Mouse (Mus musculus) liver, embryonic 11.5 days (tissue): ENCODE results near the gene Brf1. TPM values are rescaled to one million over a fixed set of nuclear protein-coding genes. Genes with fewer than 3 reads are reported as not detected.

Experiments used
- ATAC-seq: fragments of 200-750 bp; cut with Nextera tagmentation; replicated peaks from 2 replicates; pipeline ENCODE4 v1.8.0; 2017; ENCODE audit warnings: moderate number of reproducible peaks, mild to moderate bottlenecking, moderate TSS enrichment, moderate library complexity; ENCODE audit not compliant: low FRiP score
- DNase-seq: peaks from one replicate; pipeline ENCODE4 v3.0.0-alpha.2; 2017; ENCODE audit warnings: low spot score
- H3K27ac ChIP-seq: fragments of 300-500 bp; sonication (generic); 2 replicates; pipeline ENCODE4 v1.5.1; 2014; ENCODE audit warnings: mild to moderate bottlenecking, low read depth, low read length, control low read depth
- H3K27me3 ChIP-seq: fragments of 300-500 bp; sonication (generic); replicated peaks from 2 replicates; pipeline ENCODE4 v1.6.1; 2014; ENCODE audit warnings: low read length, mixed read lengths; ENCODE audit not compliant: control insufficient read depth, insufficient read depth
- H3K36me3 ChIP-seq: fragments of 300-500 bp; sonication (generic); 2 replicates; pipeline ENCODE4 v1.6.1; 2014; ENCODE audit warnings: mild to moderate bottlenecking, low read length, moderate library complexity, mixed read lengths; ENCODE audit not compliant: control insufficient read depth, insufficient read depth
- H3K4me1 ChIP-seq: fragments of 300-500 bp; sonication (generic); replicated peaks from 2 replicates; pipeline ENCODE4 v1.6.1; 2014; ENCODE audit warnings: low read length, mixed read lengths; ENCODE audit not compliant: control insufficient read depth, insufficient read depth
- H3K4me2 ChIP-seq: fragments of 300-500 bp; sonication (generic); 2 replicates; pipeline ENCODE4 v1.6.1; 2014; ENCODE audit warnings: mild to moderate bottlenecking, control low read depth, moderate library complexity
- H3K4me3 ChIP-seq: fragments of 300-500 bp; sonication (generic); 2 replicates; pipeline ENCODE4 v1.5.1; 2014; ENCODE audit warnings: low read depth, low read length, control low read depth
- H3K9ac ChIP-seq: fragments of 300-500 bp; sonication (generic); 2 replicates; pipeline ENCODE4 v1.6.1; 2014; ENCODE audit warnings: low read depth, low read length, control low read depth
- H3K9me3 ChIP-seq: fragments of 300-500 bp; sonication (generic); 2 replicates; pipeline ENCODE4 v1.6.1; 2016; ENCODE audit warnings: low read length, inconsistent platforms, mixed read lengths; ENCODE audit not compliant: control insufficient read depth
- WGBS: fragments of 180-500 bp; shearing (Covaris S2); extraction: QIAGEN DNeasy Blood & Tissue Kit; methylation state at CpG from one replicate; pipeline ENCODE4 v1.1.7; 2014; 5-methylcytosine and 5-hydroxymethylcytosine counted together
- polyA plus RNA-seq: library from polyadenylated mRNA; unstranded; fragments of >200 nt; fragmentation: Nextera tagmentation; extraction: Ambion mirVana; gene quantifications from 2 replicates; pipeline ENCODE4 v1.2.1, GENCODE M21; 2014

The Brf1 gene
- polyA plus RNA-seq, 1 experiment from 2014 or later: 51.8 TPM

DNA sequence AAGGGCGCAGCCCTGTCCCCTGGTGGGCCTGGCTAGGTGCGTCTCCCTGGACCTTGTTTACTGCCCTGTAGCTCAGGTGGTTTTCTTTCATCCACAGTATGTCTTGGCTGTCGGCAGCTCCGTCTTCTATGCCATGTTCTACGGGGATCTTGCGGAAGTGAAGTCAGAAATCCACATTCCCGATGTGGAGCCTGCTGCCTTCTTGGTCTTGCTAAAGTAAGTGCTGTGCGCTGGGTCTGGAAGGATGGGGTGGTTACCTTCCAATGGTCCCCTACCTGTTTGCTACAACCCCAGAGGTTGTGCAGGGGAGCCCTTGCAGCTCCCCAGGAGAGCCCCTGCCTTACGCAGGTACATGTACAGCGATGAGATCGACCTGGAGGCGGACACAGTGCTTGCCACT, 23.3 kb downstream of the Brf1 start:
- H3K27me3 ChIP-seq: no peaks in the 10 kb centered on the region
- 52% methylated on average over 12 of the region's 12 CpGs for WGBS
- H3K36me3 ChIP-seq: peaks cover 39% of the 10 kb centered on the region
- peak overlapping the region; percentile 86 for H3K9ac ChIP-seq
- H3K4me3 ChIP-seq: peak overlapping the region; percentile 86
- H3K4me1 ChIP-seq: peaks cover 12% of the 10 kb centered on the region
- peak overlapping the region; percentile 98 for H3K4me2 ChIP-seq
- H3K9me3 ChIP-seq: no peaks in the 10 kb centered on the region
- H3K27ac ChIP-seq: peak overlapping the region; percentile 78
- DNase-seq (no peak), ATAC-seq (no peak)

DNA sequence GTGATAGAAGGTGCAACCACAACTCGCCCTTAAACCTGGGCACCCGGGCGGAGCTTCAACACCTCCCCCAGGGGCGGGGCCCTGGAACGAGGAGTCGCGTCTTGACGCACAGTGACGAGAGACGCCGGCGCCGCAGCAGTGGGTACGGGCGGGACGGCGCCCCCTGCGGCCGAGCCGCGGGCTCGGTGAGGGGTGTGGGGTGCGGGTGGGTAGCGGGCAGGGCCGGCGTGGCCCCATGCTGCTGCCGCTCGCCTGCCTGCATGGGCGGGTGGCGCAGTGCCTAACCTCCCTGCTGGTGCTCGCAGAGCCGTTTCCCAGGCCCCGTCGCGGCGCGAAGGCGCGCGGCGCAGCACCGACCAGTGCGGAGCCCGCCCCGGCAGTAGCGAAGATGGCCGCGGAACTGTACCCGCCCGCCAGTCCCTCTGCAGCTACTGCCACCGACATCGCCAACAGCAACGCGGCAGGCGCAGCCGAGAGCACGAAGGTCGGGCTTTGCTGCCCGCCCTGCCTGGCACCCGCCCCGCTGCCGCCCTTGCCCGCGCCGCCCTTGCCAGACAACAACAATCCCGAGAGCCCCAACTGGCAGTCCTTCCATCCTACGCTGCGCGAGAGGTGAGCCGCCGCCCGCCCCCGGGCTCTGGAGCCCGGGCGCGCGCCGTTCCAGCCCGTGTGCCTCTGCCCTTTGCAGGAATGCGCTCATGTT, 24.0 kb downstream of the Brf1 start, which contains the start of gene Btbd6:
Gene Btbd6 (plus strand): TSS at position 112 of the 703 bp plus-strand sequence.
- peaks cover 41% of the 10 kb centered on the region for H3K36me3 ChIP-seq
- H3K4me3 ChIP-seq: peak within 1 kb of the TSS; percentile 86
- peaks cover 12% of the 10 kb centered on the region for H3K4me1 ChIP-seq
- H3K9ac ChIP-seq: peak within 1 kb of the TSS; percentile 86
- H3K27me3 ChIP-seq: no peaks in the 10 kb centered on the region
- ATAC-seq: peak; percentile 95
- peak within 1 kb of the TSS; percentile 78 for H3K27ac ChIP-seq
- peak; percentile 84 for DNase-seq
- under 1% methylated on average over 75 of the region's 80 CpGs for WGBS
- H3K9me3 ChIP-seq: no peaks in the 10 kb centered on the region
- H3K4me2 ChIP-seq: peak within 1 kb of the TSS; percentile 98

DNA sequence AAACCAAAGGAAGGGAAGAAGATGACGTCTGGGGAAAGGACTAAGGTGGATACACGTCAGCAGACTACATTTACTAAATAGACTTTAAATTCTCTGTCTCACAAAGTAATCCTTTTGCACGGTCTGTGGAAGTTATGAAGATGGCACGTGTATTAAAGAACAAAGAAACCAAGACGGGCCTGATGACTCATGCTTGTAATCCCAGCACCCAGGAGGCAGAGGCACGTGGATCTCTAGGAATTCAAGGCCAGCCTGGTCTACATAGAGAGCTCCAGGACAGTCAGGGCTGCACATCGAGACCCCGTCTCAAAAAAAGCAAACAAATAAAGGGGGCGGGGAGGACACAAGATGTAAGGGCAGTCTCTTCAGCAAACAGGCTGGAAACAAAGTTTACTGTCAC, 25.8 kb downstream of the Brf1 start:
- ATAC-seq: no peak
- H3K36me3 ChIP-seq: peaks cover 36% of the 10 kb centered on the region
- H3K9ac ChIP-seq: no peak overlapping the region
- no peaks in the 10 kb centered on the region for H3K27me3 ChIP-seq
- H3K4me2 ChIP-seq: no peak overlapping the region
- no peaks in the 10 kb centered on the region for H3K9me3 ChIP-seq
- no peak overlapping the region for H3K27ac ChIP-seq
- WGBS: 86% methylated on average over 9 of the region's 9 CpGs
- H3K4me3 ChIP-seq: no peak overlapping the region
- peaks cover 12% of the 10 kb centered on the region for H3K4me1 ChIP-seq
- DNase-seq: no peak

DNA sequence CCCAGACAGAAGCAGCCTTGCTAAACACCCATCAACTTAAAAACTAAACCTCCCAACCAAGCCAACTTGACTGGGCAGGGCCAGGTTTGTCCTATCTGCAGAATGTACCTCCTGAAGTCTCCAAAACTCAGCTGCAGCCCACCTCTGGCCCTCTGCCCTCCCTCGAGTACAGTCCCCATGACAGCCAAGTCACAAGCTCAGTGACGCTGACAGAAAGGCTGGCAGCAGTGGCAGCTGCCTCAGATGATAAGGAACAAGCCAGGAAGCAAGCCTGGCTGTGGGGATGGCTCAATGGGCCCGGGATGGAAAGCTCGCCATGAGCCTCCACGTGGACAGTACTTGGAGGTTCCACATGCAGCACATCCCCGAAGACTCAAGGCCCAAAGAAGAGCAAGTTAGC, 30.9 kb downstream of the Brf1 start:
- Histone ChIP-seq H3K27ac (no peak overlapping the region), H3K4me3 (no peak overlapping the region), H3K4me2 (no peak overlapping the region), H3K9me3 (no peaks in the 10 kb centered on the region), H3K27me3 (no peaks in the 10 kb centered on the region), H3K4me1 (no peaks in the 10 kb centered on the region), H3K36me3 (peaks cover 53% of the 10 kb centered on the region), H3K9ac (no peak overlapping the region)
- WGBS: 63% methylated on average over 6 of the region's 6 CpGs
- ATAC-seq: no peak
- no peak for DNase-seq

DNA sequence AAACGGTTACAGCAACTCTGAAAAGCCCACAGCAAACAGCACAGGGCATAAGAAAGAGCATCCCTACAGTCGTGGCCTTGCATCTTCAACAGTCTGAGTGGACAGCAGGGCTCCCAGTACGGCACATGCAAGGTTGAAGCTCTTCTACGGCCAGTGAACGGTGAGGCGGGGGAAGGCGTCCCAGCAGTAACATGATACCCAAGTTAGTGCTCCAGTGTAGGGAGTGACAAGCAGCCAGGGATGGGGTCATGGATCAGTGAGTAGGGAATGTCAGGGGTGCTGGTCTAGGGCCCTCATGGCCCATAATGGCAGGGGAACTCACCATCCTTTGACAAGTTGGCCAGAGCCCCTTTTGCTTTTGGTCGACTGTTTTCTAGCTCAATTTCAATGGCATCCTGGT, 31.6 kb downstream of the Brf1 start:
- ATAC-seq: no peak
- no peaks in the 10 kb centered on the region for H3K27me3 ChIP-seq
- no peaks in the 10 kb centered on the region for H3K9me3 ChIP-seq
- no peaks in the 10 kb centered on the region for H3K4me1 ChIP-seq
- DNase-seq: no peak
- peaks cover 57% of the 10 kb centered on the region for H3K36me3 ChIP-seq
- no peak overlapping the region for H3K9ac ChIP-seq
- H3K27ac ChIP-seq: no peak overlapping the region
- no peak overlapping the region for H3K4me2 ChIP-seq
- 88% methylated on average over 8 of the region's 8 CpGs for WGBS
- H3K4me3 ChIP-seq: no peak overlapping the region

DNA sequence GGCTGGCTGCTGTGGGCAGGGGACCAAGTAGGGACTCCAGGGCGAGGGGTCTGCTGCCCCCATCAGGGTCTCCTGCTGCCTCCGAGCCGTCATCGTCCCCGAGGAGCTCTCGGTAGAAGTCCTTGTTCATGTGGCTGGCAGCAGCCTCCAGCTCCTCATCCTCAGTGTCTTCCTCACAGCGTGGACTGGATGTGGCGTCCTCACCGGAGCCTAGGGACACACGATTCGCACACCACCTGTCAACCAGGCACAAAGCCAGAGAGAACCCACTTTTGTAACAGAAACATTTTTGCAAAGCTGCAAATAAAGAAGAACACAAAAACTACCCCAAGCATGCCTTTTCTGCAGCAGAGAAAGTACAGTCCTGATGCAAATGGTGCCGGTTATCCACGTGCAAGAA, 34.7 kb downstream of the Brf1 start:
- 96% methylated on average over 13 of the region's 13 CpGs for WGBS
- Histone ChIP-seq H3K27ac (no peak overlapping the region), H3K9me3 (no peaks in the 10 kb centered on the region), H3K9ac (no peak overlapping the region), H3K4me2 (no peak overlapping the region), H3K4me1 (no peaks in the 10 kb centered on the region), H3K36me3 (peaks cover 60% of the 10 kb centered on the region), H3K27me3 (no peaks in the 10 kb centered on the region), H3K4me3 (no peak overlapping the region)
- DNase-seq (no peak), ATAC-seq (no peak)

DNA sequence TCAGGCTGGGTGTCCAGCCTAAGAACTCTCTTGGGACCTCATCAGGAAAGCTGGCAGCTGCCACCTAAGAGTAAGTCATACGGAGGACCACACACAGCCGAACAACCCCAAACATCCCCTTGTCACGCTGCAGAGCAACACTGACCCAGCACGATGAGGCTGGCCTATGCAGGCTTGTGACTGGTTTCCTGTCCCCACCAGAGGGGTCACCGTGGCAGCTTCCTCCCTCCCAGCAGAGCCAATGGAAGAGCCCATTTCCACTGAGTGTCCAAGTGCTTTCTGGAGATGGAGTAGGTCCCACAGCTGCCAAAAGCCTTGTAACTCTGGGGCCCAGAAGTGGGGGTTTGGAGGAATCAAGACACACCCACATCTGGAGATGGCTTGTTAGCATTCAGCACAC, 38.6 kb downstream of the Brf1 start:
- H3K27ac ChIP-seq: no peak overlapping the region
- no peaks in the 10 kb centered on the region for H3K27me3 ChIP-seq
- ATAC-seq: no peak
- DNase-seq: no peak
- no peak overlapping the region for H3K4me2 ChIP-seq
- H3K4me1 ChIP-seq: no peaks in the 10 kb centered on the region
- H3K4me3 ChIP-seq: no peak overlapping the region
- 82% methylated on average over 5 of the region's 5 CpGs for WGBS
- H3K9ac ChIP-seq: no peak overlapping the region
- H3K36me3 ChIP-seq: peaks cover 52% of the 10 kb centered on the region
- no peaks in the 10 kb centered on the region for H3K9me3 ChIP-seq

DNA sequence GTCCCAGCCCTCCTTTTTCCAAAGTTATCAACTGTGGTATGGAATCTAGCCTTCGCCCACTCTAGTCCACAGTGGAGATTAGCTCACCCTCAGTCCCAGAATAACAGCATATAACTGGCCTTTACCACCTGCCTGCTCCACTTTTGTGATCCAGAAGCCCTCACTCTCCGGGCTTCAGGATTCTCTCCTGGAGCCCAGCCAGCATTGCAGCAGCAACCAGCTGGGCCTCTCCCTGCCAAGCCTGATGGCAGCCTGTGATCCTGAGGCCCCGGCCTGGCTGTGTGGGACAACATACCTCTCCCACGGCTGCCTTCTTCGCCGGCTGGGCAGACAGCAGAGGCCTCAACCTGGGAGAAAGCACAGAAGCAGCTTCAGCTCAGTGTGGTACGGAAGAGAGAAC, 39.1 kb downstream of the Brf1 start:
- no peak overlapping the region for H3K27ac ChIP-seq
- H3K27me3 ChIP-seq: no peaks in the 10 kb centered on the region
- H3K4me1 ChIP-seq: no peaks in the 10 kb centered on the region
- 81% methylated on average over 7 of the region's 7 CpGs for WGBS
- no peak overlapping the region for H3K9ac ChIP-seq
- peaks cover 49% of the 10 kb centered on the region for H3K36me3 ChIP-seq
- no peaks in the 10 kb centered on the region for H3K9me3 ChIP-seq
- no peak for DNase-seq
- ATAC-seq: no peak
- H3K4me2 ChIP-seq: no peak overlapping the region
- H3K4me3 ChIP-seq: no peak overlapping the region

DNA sequence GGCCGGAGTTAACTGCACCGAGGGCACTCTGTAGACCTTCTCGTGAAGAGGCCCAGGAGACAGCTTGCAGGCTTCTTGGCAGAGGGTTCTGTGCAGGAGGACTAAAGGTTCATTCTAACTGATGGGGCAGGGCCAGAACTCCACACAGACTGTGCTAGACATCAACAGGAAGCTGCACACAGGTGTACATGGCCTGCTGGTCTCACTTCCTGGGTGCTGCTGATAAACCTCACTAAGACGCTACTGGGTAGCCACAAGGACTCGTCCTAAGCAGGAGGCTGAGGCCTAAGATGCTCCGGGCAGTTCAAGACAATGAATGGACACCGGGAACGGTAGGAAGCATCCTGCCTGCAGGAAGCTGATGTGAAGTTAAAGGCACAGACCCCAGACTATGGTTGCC, 41.1 kb downstream of the Brf1 start:
- Histone ChIP-seq H3K27me3 (no peaks in the 10 kb centered on the region), H3K4me3 (no peak overlapping the region), H3K27ac (no peak overlapping the region), H3K9me3 (no peaks in the 10 kb centered on the region), H3K4me1 (no peaks in the 10 kb centered on the region), H3K36me3 (peaks cover 40% of the 10 kb centered on the region), H3K9ac (no peak overlapping the region), H3K4me2 (no peak overlapping the region)
- DNase-seq (no peak), ATAC-seq (no peak)
- WGBS: 81% methylated on average over 8 of the region's 8 CpGs
